Mouse (Mus musculus): ENCODE data around the gene Nat8f2. TPM values are rescaled to one million over a fixed set of nuclear protein-coding genes. Genes with fewer than 3 reads are reported as not detected.

Nat8f2 gene
- polyA plus RNA-seq, 1 experiment from 2014 or later = not detected

Other genes starting within 250 kb of the Nat8f2 start
- not detected in 2 replicates for gene Nat8f7, start 156.0 kb downstream of the Nat8f2 start, polyA plus RNA-seq (2015; fragmentation: Nextera tagmentation; extraction: Ambion mirVana)
- gene Nat8f3, start 103.4 kb downstream of the Nat8f2 start, polyA plus RNA-seq (2015; fragmentation: Nextera tagmentation; extraction: Ambion mirVana) = 0.24 and 0.34 TPM in 2 replicates
- gene Nat8f6, start 48.2 kb downstream of the Nat8f2 start, polyA plus RNA-seq (2015; fragmentation: Nextera tagmentation; extraction: Ambion mirVana) = not detected in 2 replicates
- gene Nat8f5, start 48.2 kb downstream of the Nat8f2 start, polyA plus RNA-seq (2015; fragmentation: Nextera tagmentation; extraction: Ambion mirVana) = not detected in 2 replicates
- not detected in 2 replicates for gene Nat8, start 37.1 kb downstream of the Nat8f2 start, polyA plus RNA-seq (2015; fragmentation: Nextera tagmentation; extraction: Ambion mirVana)
- gene Nat8f4, start 35.7 kb upstream of the Nat8f2 start, polyA plus RNA-seq (2015; fragmentation: Nextera tagmentation; extraction: Ambion mirVana) = 6.0 and 6.8 TPM in 2 replicates
- 48.6 and 49.1 TPM in 2 replicates for gene Tprkb, start 42.7 kb upstream of the Nat8f2 start, polyA plus RNA-seq (2015; fragmentation: Nextera tagmentation; extraction: Ambion mirVana)
- gene Nat8f1, start 46.5 kb upstream of the Nat8f2 start, polyA plus RNA-seq (2015; fragmentation: Nextera tagmentation; extraction: Ambion mirVana) = 11.9 and 13.6 TPM in 2 replicates
- gene Dusp11, start 92.5 kb upstream of the Nat8f2 start, polyA plus RNA-seq (2015; fragmentation: Nextera tagmentation; extraction: Ambion mirVana) = 42.7 and 47.9 TPM in 2 replicates
- not detected in 2 replicates for gene Figla, start 147.0 kb upstream of the Nat8f2 start, polyA plus RNA-seq (2015; fragmentation: Nextera tagmentation; extraction: Ambion mirVana)
- gene Add2, start 159.5 kb upstream of the Nat8f2 start, polyA plus RNA-seq (2015; fragmentation: Nextera tagmentation; extraction: Ambion mirVana) = 224 and 230 TPM in 2 replicates